Mouse (Mus musculus): Measurements from ENCODE around the gene Emc8. TPM values are rescaled to one million over a fixed set of nuclear protein-coding genes. Genes with fewer than 3 reads are reported as not detected.

Gene Emc8
- 39.9 TPM for polyA plus RNA-seq (2017; shearing (Covaris generic))

DNA sequence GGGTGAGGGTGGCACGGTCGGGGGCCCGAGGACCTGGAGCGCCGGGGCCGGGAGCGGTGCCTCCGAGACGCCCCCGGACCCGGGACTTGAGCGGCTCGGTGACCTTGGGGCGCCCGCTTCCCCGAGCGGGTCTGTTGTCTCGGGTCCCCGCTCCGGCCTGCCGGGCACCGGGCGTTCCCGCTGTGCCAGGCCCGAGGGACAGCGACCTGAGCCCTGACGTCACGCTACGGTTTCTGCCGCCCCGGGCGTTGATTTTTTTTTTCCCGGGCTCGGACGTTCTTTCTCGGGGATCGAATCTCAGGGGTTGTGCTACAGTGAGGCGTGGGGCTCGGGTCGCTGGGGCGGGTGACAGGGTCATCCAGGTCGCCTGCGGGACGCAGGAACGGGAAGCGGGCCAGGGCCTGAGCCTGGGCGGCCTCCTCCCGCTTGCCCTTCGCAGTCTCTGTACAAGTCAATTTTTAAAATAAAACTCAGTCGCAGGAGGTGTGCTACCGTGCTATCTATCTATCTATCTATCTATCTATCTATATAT, at the start of gene Emc8:
Gene Emc8, minus strand, starts transcription at position 200 of the 532 bp plus-strand sequence.

DNA sequence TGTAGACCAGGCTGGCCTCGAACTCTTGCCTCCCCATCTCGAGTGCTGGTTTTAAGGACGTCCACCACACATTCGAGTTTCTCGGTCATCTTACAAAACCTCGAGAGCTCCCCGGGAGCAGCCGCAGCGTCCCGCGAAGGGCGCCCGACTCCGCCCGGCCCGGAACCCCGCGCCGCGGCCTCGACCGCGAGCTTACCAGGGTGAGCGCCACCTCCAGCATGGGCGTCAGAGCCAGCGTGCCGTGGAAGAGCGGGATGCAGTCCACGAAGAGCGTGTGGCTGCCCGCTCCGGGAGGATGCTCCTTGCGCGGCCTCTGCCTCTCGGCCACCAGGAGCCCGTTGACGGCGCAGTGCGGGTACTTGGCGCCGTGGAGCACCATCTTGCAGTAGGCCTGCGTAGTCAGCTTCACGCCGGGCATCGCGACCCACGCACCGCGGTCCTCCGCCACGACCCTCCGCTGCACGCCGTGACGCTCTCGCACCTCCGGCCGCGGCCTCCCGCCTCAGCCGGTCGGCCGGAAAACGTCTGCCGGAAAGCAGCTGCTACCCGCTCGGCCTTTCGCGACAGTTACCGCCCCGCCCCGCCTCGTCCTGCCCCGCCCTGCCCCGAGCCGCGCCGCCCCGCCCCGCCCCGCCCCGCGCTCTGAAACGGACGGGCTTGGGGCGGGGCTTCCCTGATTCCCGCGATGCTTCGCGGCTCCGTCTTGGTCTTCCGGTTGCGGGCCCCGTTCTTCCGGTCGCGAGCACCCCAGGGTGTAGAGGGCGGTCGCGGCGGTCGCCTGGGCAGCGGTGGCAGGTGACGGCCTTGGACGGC, 606 bp downstream of the Emc8 start, which contains the start of the genes Gm27021 and Cox4i1:
Gene Gm27021, minus strand, starts transcription at position 519 of the 813 bp plus-strand sequence.
Gene Cox4i1, plus strand, starts transcription at position 662 of the 813 bp plus-strand sequence.

DNA sequence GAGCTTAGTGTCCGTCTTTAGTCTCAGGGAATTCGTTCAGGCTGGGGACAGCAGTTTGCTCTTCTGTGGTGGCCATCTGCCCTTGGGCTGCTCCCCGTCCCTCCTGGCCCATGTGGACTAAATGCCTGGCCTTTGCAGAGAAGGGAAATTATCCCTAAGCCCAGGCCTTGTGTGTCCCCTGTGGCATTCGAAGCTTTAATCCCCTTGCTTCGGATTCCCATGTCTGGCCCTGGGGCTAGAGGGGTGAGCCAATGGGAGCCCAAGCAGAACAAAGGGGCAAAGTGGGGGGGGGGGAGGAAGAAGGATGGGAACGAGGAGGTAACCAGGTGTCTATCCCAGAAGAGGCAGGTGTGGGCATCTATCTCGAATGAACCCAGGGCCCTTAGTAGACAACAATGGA, 20.8 kb downstream of the Emc8 start, which contains the start of gene 1190005I06Rik:
Gene 1190005I06Rik, minus strand, starts transcription at position 101 of the 400 bp plus-strand sequence.

Other genes starting within 250 kb of the Emc8 start
- gene Gins2, start 79.3 kb downstream of the Emc8 start, polyA plus RNA-seq (2017; shearing (Covaris generic)): 12.1 TPM
- not detected for gene 1190005I06Rik, start 20.9 kb downstream of the Emc8 start, polyA plus RNA-seq (2017; shearing (Covaris generic))
- not detected for gene Gm27021, start 494 bp downstream of the Emc8 start, polyA plus RNA-seq (2017; shearing (Covaris generic))
- gene Cox4i1, start 351 bp downstream of the Emc8 start, polyA plus RNA-seq (2017; shearing (Covaris generic)): 951 TPM
- 32.5 TPM for gene Irf8, start 67.8 kb upstream of the Emc8 start, polyA plus RNA-seq (2017; shearing (Covaris generic))

Data from CD4-positive, CD25-positive, alpha-beta regulatory T cell, adult 9 weeks (primary cell).